Mouse (Mus musculus): ENCODE data around the gene Gm17334.

Gene Gm17334

GRCm38 (mm10) chr11:53777736-53778135 lies 4.7 kb upstream of the Gm17334 start:
- in situ Hi-C loops (cut with MboI; ENCODE audit: unreplicated experiment in 2 of 2), result loop anchor here in 1 of 2 experiments (25.0 kb wide), 1 partner anchor 985 kb away; no protein-coding TSS in a partner anchor

- in situ Hi-C loops (cut with MboI; ENCODE audit: unreplicated experiment in 2 of 2), result loop anchor here in 1 of 2 experiments (25.0 kb wide), 1 partner anchor 988 kb away; no protein-coding TSS in a partner anchor
Measured at GRCm38 (mm10) chr11:53774659-53775255, 1.8 kb upstream of the Gm17334 start.

- in situ Hi-C loops (cut with MboI; ENCODE audit: unreplicated experiment in 2 of 2), result no loop called here
Measured at GRCm38 (mm10) chr11:53773641-53774360, 814 bp upstream of the Gm17334 start.

- in situ Hi-C loops (cut with MboI; ENCODE audit: unreplicated experiment in 2 of 2), result no loop called here
Measured at GRCm38 (mm10) chr11:53772536-53772935, 451 bp downstream of the Gm17334 start.

GRCm38 (mm10) chr11:53771001-53771744 lies 1.8 kb downstream of the Gm17334 start:
- in situ Hi-C loops (cut with MboI; ENCODE audit: unreplicated experiment in 2 of 2), result no loop called here

GRCm38 (mm10) chr11:53770125-53770791 lies 2.7 kb downstream of the Gm17334 start:
- in situ Hi-C loops (cut with MboI; ENCODE audit: unreplicated experiment in 2 of 2), result no loop called here

GRCm38 (mm10) chr11:53769760-53770124 lies 3.2 kb downstream of the Gm17334 start, which contains the start of gene Irf1:
TSS of gene Irf1 (plus strand) at chr11:53770014.
- in situ Hi-C loops (cut with MboI; ENCODE audit: unreplicated experiment in 2 of 2), result no loop called here

- in situ Hi-C loops (cut with MboI; ENCODE audit: unreplicated experiment in 2 of 2), result no loop called here
Measured at GRCm38 (mm10) chr11:53769185-53769576, 3.8 kb downstream of the Gm17334 start.

GRCm38 (mm10) chr11:53768422-53769184 lies 4.4 kb downstream of the Gm17334 start:
- in situ Hi-C loops (cut with MboI; ENCODE audit: unreplicated experiment in 2 of 2), result no loop called here

GRCm38 (mm10) chr11:53764581-53764980 lies 8.4 kb downstream of the Gm17334 start:
- in situ Hi-C loops (cut with MboI; ENCODE audit: unreplicated experiment in 2 of 2), result loop anchor here (5.0 kb wide), 3 partner anchors 33 to 88 kb away; no protein-coding TSS in a partner anchor

- in situ Hi-C loops (cut with MboI; ENCODE audit: unreplicated experiment in 2 of 2), result loop anchor here (5.0 kb wide), 3 partner anchors 34 to 89 kb away; no protein-coding TSS in a partner anchor
Measured at GRCm38 (mm10) chr11:53763496-53764140, 9.4 kb downstream of the Gm17334 start.

GRCm38 (mm10) chr11:53762827-53763495 lies 10.0 kb downstream of the Gm17334 start:
- in situ Hi-C loops (cut with MboI; ENCODE audit: unreplicated experiment in 2 of 2), result loop anchor here (5.0 kb wide), 3 partner anchors 34 to 89 kb away; no protein-coding TSS in a partner anchor

- in situ Hi-C loops (cut with MboI; ENCODE audit: unreplicated experiment in 2 of 2), result loop anchor here (5.0 kb wide), 3 partner anchors 35 to 90 kb away; no protein-coding TSS in a partner anchor
Measured at GRCm38 (mm10) chr11:53762426-53762825, 10.6 kb downstream of the Gm17334 start.

- in situ Hi-C loops (cut with MboI; ENCODE audit: unreplicated experiment in 2 of 2), result loop anchor here (5.0 kb wide), 3 partner anchors 35 to 90 kb away; no protein-coding TSS in a partner anchor
Measured at GRCm38 (mm10) chr11:53761822-53762221, 11.2 kb downstream of the Gm17334 start.

- in situ Hi-C loops (cut with MboI; ENCODE audit: unreplicated experiment in 2 of 2), result loop anchor here (5.0 kb wide), 3 partner anchors 36 to 91 kb away; no protein-coding TSS in a partner anchor
Measured at GRCm38 (mm10) chr11:53761284-53761683, 11.7 kb downstream of the Gm17334 start.

GRCm38 (mm10) chr11:53759545-53760406 lies 13.2 kb downstream of the Gm17334 start:
- in situ Hi-C loops (cut with MboI; ENCODE audit: unreplicated experiment in 2 of 2), result loop anchor here (5.0 kb wide), 3 partner anchors 38 to 93 kb away; no protein-coding TSS in a partner anchor

- in situ Hi-C loops (cut with MboI; ENCODE audit: unreplicated experiment in 2 of 2), result no loop called here
Measured at GRCm38 (mm10) chr11:53758791-53759351, 14.1 kb downstream of the Gm17334 start.

All from v-Abl transformed pro-B cells (cell line).